Mouse (Mus musculus): ENCODE measurements around the gene Tmem35b.

The Tmem35b gene

DNA sequence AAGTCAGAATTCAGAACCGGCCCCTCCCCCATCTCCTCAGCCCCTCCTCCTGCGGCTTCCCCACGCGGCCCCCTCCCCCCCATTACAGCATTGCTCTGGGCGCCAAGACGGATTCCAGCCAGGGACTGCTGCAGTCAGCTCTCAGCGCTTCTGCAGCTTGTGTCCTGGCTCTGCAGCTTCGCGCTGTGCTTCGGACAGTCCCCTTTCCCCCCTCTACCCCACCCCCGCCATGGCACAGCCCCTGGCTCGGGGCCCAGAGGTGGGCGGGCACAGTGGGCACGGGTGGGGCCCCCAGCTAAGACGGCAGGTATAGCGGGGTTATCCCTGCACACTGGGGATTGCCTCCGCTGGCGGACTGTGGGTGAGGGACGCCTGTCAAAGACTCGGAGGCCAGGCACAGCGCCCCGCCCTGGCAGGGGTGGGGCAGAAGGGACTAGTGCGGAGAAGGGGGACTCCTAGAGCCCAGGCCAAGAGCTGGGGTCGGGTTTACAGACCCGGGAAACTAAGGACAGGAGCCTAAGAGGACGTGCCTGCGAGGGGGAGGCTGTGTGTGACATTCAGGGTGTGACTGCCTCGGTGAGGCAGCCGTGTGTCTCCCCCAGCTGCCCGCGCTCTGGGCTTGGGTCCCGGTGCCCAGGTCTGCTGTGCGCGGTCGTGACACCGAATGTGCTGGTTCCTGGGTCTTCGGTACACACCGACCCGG lies 44.9 kb downstream of the Tmem35b start:
- peak; percentile 7 for DNase-seq (ENCODE audit: low spot score)

- DNase-seq (ENCODE audit: low spot score) = peak; percentile 14
Observed at GRCm38 (mm10) chr4:127168914-127169345, 45.4 kb downstream of the Tmem35b start, which contains the start of gene Dlgap3. Gene Dlgap3, plus strand, starts transcription at chr4:127169204.

GRCm38 (mm10) chr4:127169346-127170221 lies 46.1 kb downstream of the Tmem35b start:
- DNase-seq (ENCODE audit: low spot score) = no peak

DNA sequence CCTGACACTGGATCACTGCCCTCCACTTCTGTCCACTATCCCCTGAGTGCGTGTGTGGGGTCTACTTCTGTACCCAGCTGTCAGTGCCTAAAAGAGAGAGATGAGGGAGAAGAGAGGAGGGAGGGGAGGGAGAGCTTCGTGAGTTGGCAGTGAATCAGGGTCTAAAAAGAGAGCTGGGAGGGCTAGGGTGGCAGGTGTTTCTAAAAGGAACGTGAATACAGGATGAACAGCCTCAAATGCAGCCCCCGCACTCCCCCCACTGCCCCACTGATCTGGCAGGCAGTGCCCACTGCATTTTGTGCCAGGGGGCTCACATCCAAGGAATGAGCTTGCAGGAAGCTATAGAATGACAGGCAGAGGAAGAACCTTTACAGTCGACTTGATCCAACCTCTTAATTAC lies 47.4 kb downstream of the Tmem35b start:
- no peak for DNase-seq (ENCODE audit: low spot score)

- no peak for DNase-seq (ENCODE audit: low spot score)
Observed at GRCm38 (mm10) chr4:127171341-127171905, 47.9 kb downstream of the Tmem35b start.

DNA sequence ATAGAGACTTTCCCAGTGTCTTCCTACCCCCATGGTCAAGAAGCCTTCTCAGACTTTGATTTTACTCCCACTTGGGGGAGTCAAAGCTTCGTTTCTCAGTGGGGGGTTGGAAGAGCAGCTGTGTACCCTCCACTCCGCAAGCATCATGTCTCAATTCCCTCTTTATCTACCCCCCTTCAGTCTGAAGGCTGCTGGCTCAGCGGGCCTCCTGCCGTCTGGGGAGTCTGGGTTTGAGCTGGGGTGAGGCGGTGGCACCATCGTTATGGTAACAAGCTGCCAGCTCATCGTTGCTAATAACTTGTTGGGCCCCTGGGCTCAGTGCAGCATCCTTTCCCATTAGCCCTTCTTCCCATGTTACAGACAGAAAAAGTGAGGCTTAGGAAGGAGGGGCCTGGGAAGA lies 48.6 kb downstream of the Tmem35b start:
- DNase-seq (ENCODE audit: low spot score) = no peak

- DNase-seq (ENCODE audit: low spot score) = no peak
Observed at GRCm38 (mm10) chr4:127172614-127173013, 49.1 kb downstream of the Tmem35b start.

GRCm38 (mm10) chr4:127173461-127173860 lies 50.0 kb downstream of the Tmem35b start:
- DNase-seq (ENCODE audit: low spot score) = peak; percentile 65

DNA sequence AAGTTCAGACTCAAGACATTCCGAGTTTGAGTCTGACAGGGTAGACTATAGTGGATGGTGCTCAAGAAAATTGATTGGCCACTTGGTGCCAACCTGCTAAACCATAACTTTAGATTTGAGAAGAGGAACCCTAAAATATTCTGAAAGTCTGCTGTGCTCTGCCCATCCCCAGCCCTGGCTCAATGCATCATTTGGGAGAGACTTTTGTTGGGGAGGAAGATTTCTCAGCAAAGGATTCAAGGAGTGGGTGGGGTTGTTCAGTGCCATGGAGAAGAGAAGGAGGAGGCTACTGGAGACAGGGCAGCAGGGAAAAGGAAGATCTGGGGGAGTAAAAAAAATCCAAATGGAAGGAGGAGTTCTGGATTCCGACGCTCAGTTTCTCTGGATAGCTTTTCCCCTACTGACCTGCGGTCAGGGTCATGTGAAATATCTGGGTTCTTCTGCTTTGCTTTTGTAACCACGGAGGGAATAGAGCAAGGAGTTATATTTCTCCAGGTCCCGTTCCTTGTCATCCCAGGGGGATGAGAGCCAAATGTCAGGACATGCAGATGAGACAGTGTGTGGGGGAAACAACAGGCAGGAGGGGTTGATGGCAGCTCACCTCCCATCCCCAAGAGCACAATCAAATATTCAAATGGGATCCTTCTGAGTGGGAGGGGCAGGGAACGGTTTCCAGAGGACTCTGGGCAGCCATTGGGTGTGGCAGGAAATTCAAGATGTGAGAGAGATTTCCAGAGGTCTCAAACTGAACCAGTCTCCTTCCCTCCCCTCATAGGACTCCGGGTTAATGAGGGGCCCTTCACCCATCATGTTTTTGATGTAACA lies 50.8 kb downstream of the Tmem35b start:
- DNase-seq (ENCODE audit: low spot score) = no peak

DNA sequence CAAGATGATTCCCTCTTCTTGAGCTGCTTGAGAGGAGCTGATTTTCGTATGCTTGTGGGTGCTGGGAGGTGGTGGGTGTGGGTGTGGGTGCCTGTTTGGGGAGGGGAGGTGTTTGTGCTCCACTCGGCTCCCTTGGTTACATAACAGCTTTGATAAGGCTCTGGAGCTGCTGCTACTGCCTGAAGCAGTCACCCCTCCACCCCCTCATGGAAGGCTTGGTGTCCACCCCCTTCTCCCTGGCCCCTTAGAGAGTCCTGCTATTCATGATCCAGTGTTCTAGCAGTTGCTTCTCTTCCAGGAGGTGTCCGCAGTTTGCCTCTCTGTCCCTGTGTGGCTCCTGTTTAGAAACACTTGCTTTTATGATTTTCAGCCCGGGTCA lies 51.4 kb downstream of the Tmem35b start:
- no peak for DNase-seq (ENCODE audit: low spot score)

- no peak for DNase-seq (ENCODE audit: low spot score)
Observed at GRCm38 (mm10) chr4:127177961-127178360, 54.5 kb downstream of the Tmem35b start.

DNA sequence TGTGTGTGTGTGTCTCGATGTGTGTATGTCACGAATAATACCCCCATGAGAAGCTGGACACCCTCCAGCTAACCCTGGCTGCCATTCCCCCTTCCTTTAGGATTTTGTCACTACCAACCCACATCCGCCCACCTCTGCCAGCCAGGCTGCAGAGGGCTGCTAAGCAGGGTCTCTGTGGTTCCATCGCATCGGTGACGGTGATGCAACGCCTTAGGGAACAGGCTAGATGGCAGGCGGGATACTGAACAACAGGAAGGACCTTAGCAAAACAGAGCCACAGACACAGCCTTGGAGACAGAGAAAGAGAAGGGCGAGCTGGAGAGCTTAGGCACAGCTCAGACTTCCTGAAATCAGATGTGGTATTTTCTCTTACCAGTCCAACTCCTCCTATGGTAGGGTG lies 55.2 kb downstream of the Tmem35b start:
- DNase-seq (ENCODE audit: low spot score) = no peak

Data from ovary, postnatal 14 days (tissue).